Mouse (Mus musculus) CH12.LX (cell line): Measurements from ENCODE around the gene Chchd3. TPM values are rescaled to one million over a fixed set of nuclear protein-coding genes. Genes with fewer than 3 reads are reported as not detected.

ENCODE experiments used
- DNase-seq: peaks from one replicate; pipeline ENCODE4 v3.0.0-alpha.2; 2013; ENCODE audit errors: extremely low read depth
- H3K27ac ChIP-seq: 2 replicates; pipeline ENCODE4 v1.5.1; 2012; ENCODE audit warnings: low read depth, mild to moderate bottlenecking, control low read depth, moderate library complexity; ENCODE audit not compliant: insufficient read depth
- H3K27me3 ChIP-seq: replicated peaks from 2 replicates; pipeline ENCODE3; 2012; ENCODE audit warnings: inconsistent platforms
- H3K36me3 ChIP-seq, 2 experiments: replicated peaks in 1 of 2; 2 replicates each; pipeline versions ENCODE3 to v1.6.1; 2012; ENCODE audit warnings: inconsistent platforms in 1 of 2, low read length in 1 of 2, mild to moderate bottlenecking in 1 of 2, mixed read lengths in 1 of 2, moderate library complexity in 1 of 2; ENCODE audit not compliant: control insufficient read depth in 1 of 2, insufficient read depth in 1 of 2
- H3K4me1 ChIP-seq, 2 experiments: 2 replicates each; pipeline ENCODE4 v1.6.1; 2012; ENCODE audit warnings: inconsistent platforms in 1 of 2, moderate library complexity in 1 of 2; ENCODE audit not compliant: insufficient read depth in 2 of 2, control insufficient read depth in 1 of 2
- H3K4me2 ChIP-seq: 2 replicates; pipeline ENCODE4 v1.6.1; 2012; ENCODE audit warnings: low read depth, mild to moderate bottlenecking, control low read depth; ENCODE audit not compliant: poor library complexity, insufficient read depth, severe bottlenecking
- H3K4me3 ChIP-seq, 3 experiments: fragments of 150-350 bp in 1 of 3; sonication (generic) in 1 of 3; replicated peaks in 1 of 3; 2 replicates each; pipeline versions ENCODE3 to v1.5.1; 2011 to 2012; ENCODE audit warnings: low read depth in 2 of 3, low read length in 2 of 3, mild to moderate bottlenecking in 2 of 3, moderate library complexity in 2 of 3, control low read depth in 1 of 3, improper control_type of control experiment in 1 of 3, inconsistent platforms in 1 of 3, mixed read lengths in 1 of 3; ENCODE audit not compliant: poor library complexity in 1 of 3
- H3K79me2 ChIP-seq: replicated peaks from 2 replicates; pipeline ENCODE4 v1.6.1; 2012; ENCODE audit warnings: mild to moderate bottlenecking, moderate library complexity; ENCODE audit not compliant: control insufficient read depth, poor library complexity, insufficient read depth, severe bottlenecking; ENCODE audit errors: extremely low read depth
- H3K9ac ChIP-seq: 2 replicates; pipeline ENCODE4 v1.6.1; 2012; ENCODE audit warnings: low read depth, mild to moderate bottlenecking, control low read depth, moderate library complexity; ENCODE audit not compliant: insufficient read depth
- H3K9me3 ChIP-seq: replicated peaks from 2 replicates; pipeline ENCODE3; 2012; ENCODE audit warnings: low read length, inconsistent platforms, mixed read lengths
- BHLHE40 ChIP-seq: IDR thresholded peaks from 2 replicates; pipeline ENCODE4 v1.6.1; 2011; ENCODE audit warnings: mild to moderate bottlenecking, low read depth, low read length, improper control_type of control experiment
- CHD1 ChIP-seq: IDR thresholded peaks from 2 replicates; pipeline ENCODE4 v1.6.1; 2012; ENCODE audit warnings: low read depth, low read length, improper control_type of control experiment, inconsistent platforms
- CHD2 ChIP-seq: IDR thresholded peaks from 2 replicates; pipeline ENCODE4 v1.6.1; 2011; ENCODE audit warnings: low read length, improper control_type of control experiment
- CTCF ChIP-seq, 2 experiments: IDR thresholded peaks in 1 of 2; conservative IDR thresholded peaks in 1 of 2; 2 replicates each; pipeline ENCODE4 v1.5.1; 2011 to 2012; ENCODE audit warnings: low read depth in 2 of 2, low read length in 2 of 2, improper control_type of control experiment in 1 of 2, inconsistent platforms in 1 of 2, mild to moderate bottlenecking in 1 of 2, moderate library complexity in 1 of 2
- E2F4 ChIP-seq: IDR thresholded peaks from 2 replicates; pipeline ENCODE4 v1.6.1; 2011; ENCODE audit warnings: low read depth, low read length, improper control_type of control experiment; ENCODE audit not compliant: insufficient replicate concordance
- ELF1 ChIP-seq: IDR thresholded peaks from 2 replicates; pipeline ENCODE4 v1.6.1; 2014; ENCODE audit warnings: low read depth, mild to moderate bottlenecking, inconsistent platforms, low read length, improper control_type of control experiment
- EP300 ChIP-seq: IDR thresholded peaks from 2 replicates; pipeline ENCODE4 v1.6.1; 2011; ENCODE audit warnings: low read length, improper control_type of control experiment
- ETS1 ChIP-seq: conservative IDR thresholded peaks from 2 replicates; pipeline ENCODE4 v1.6.1; 2012; ENCODE audit warnings: low read depth, mild to moderate bottlenecking, inconsistent platforms, low read length, improper control_type of control experiment, moderate library complexity
- GABPA ChIP-seq: IDR thresholded peaks from 2 replicates; pipeline ENCODE4 v1.6.1; 2012; ENCODE audit warnings: low read depth, low read length, improper control_type of control experiment, inconsistent platforms; ENCODE audit not compliant: insufficient replicate concordance
- HCFC1 ChIP-seq: IDR thresholded peaks from 2 replicates; pipeline ENCODE4 v1.6.1; 2012; ENCODE audit warnings: low read depth, mild to moderate bottlenecking, inconsistent platforms, low read length, improper control_type of control experiment
- IRF4 ChIP-seq: IDR thresholded peaks from 2 replicates; pipeline ENCODE4 v1.6.1; 2014; ENCODE audit warnings: low read depth, mild to moderate bottlenecking, inconsistent platforms, low read length, improper control_type of control experiment
- JUN ChIP-seq: IDR thresholded peaks from 2 replicates; pipeline ENCODE4 v1.6.1; 2011; ENCODE audit warnings: low read depth, mild to moderate bottlenecking, low read length, improper control_type of control experiment, moderate library complexity; ENCODE audit not compliant: insufficient read depth
- JUND ChIP-seq: conservative IDR thresholded peaks from 2 replicates; pipeline ENCODE4 v1.6.1; 2011; ENCODE audit warnings: low read depth, low read length, improper control_type of control experiment
- KAT2A ChIP-seq: IDR thresholded peaks from 2 replicates; pipeline ENCODE4 v1.6.1; 2012; ENCODE audit warnings: low read length, improper control_type of control experiment, inconsistent platforms; ENCODE audit not compliant: insufficient replicate concordance
- MAFK ChIP-seq: IDR thresholded peaks from 2 replicates; pipeline ENCODE4 v1.6.1; 2011; ENCODE audit warnings: low read length, improper control_type of control experiment; ENCODE audit not compliant: insufficient replicate concordance
- MAX ChIP-seq: IDR thresholded peaks from 2 replicates; pipeline ENCODE4 v1.6.1; 2011; ENCODE audit warnings: low read length, improper control_type of control experiment
- MAZ ChIP-seq: IDR thresholded peaks from 2 replicates; pipeline ENCODE4 v1.6.1; 2012; ENCODE audit warnings: low read depth, mild to moderate bottlenecking, inconsistent platforms, low read length, improper control_type of control experiment, moderate library complexity
- MEF2A ChIP-seq: IDR thresholded peaks from 2 replicates; pipeline ENCODE4 v1.6.1; 2014; ENCODE audit warnings: low read depth, mild to moderate bottlenecking, inconsistent platforms, low read length, improper control_type of control experiment, borderline replicate concordance
- MXI1 ChIP-seq: IDR thresholded peaks from 2 replicates; pipeline ENCODE4 v1.6.1; 2011; ENCODE audit warnings: mild to moderate bottlenecking, low read depth, low read length, improper control_type of control experiment
- MYC ChIP-seq: IDR thresholded peaks from 2 replicates; pipeline ENCODE4 v1.6.1; 2011; ENCODE audit warnings: low read depth, mild to moderate bottlenecking, improper control_type of control experiment, low read length
- NELFE ChIP-seq: IDR thresholded peaks from 2 replicates; pipeline ENCODE4 v1.6.1; 2011; ENCODE audit warnings: low read depth, low read length, improper control_type of control experiment
- NRF1 ChIP-seq: IDR thresholded peaks from 2 replicates; pipeline ENCODE4 v1.6.1; 2014; ENCODE audit warnings: low read depth, mild to moderate bottlenecking, inconsistent platforms, low read length, improper control_type of control experiment, moderate library complexity
- PAX5 ChIP-seq: IDR thresholded peaks from 2 replicates; pipeline ENCODE4 v1.6.1; 2012; ENCODE audit warnings: low read length, inconsistent platforms, mixed read lengths
- POLR2A ChIP-seq: IDR thresholded peaks from 2 replicates; pipeline ENCODE4 v1.6.1; 2011; ENCODE audit warnings: low read depth, mild to moderate bottlenecking, improper control_type of control experiment, low read length
- POLR2AphosphoS2 ChIP-seq: IDR thresholded peaks from 2 replicates; pipeline ENCODE4 v1.6.1; 2011; ENCODE audit warnings: low read depth, low read length, improper control_type of control experiment
- RAD21 ChIP-seq: IDR thresholded peaks from 2 replicates; pipeline ENCODE4 v1.6.1; 2011; ENCODE audit warnings: low read depth, mild to moderate bottlenecking, low read length, improper control_type of control experiment, moderate library complexity
- RCOR1 ChIP-seq: conservative IDR thresholded peaks from 2 replicates; pipeline ENCODE4 v1.6.1; 2012; ENCODE audit warnings: low read depth, mild to moderate bottlenecking, inconsistent platforms, low read length, improper control_type of control experiment
- SIN3A ChIP-seq: IDR thresholded peaks from 2 replicates; pipeline ENCODE4 v1.6.1; 2012; ENCODE audit warnings: low read length, improper control_type of control experiment, inconsistent platforms
- SMC3 ChIP-seq: IDR thresholded peaks from 2 replicates; pipeline ENCODE4 v1.6.1; 2011; ENCODE audit warnings: low read depth, low read length, improper control_type of control experiment
- TBP ChIP-seq: conservative IDR thresholded peaks from 2 replicates; pipeline ENCODE4 v1.6.1; 2011; ENCODE audit warnings: low read depth, low read length, improper control_type of control experiment
- TCF12 ChIP-seq: IDR thresholded peaks from 2 replicates; pipeline ENCODE4 v1.6.1; 2014; ENCODE audit warnings: low read depth, mild to moderate bottlenecking, inconsistent platforms, low read length, improper control_type of control experiment
- UBTF ChIP-seq: IDR thresholded peaks from 2 replicates; pipeline ENCODE4 v1.6.1; 2012; ENCODE audit warnings: low read depth, mild to moderate bottlenecking, inconsistent platforms, low read length, improper control_type of control experiment, moderate library complexity
- USF1 ChIP-seq: IDR thresholded peaks from 2 replicates; pipeline ENCODE4 v1.6.1; 2014; ENCODE audit warnings: low read depth, mild to moderate bottlenecking, inconsistent platforms, low read length, improper control_type of control experiment
- USF2 ChIP-seq: conservative IDR thresholded peaks from 2 replicates; pipeline ENCODE4 v1.6.1; 2011; ENCODE audit warnings: low read depth, low read length, improper control_type of control experiment
- ZC3H11A ChIP-seq: IDR thresholded peaks from 2 replicates; pipeline ENCODE4 v1.6.1; 2012; ENCODE audit warnings: low read depth, mild to moderate bottlenecking, inconsistent platforms, low read length, improper control_type of control experiment
- ZKSCAN1 ChIP-seq: IDR thresholded peaks from 2 replicates; pipeline ENCODE4 v1.6.1; 2012; ENCODE audit warnings: low read depth, inconsistent platforms, low read length, improper control_type of control experiment, borderline replicate concordance
- ZMIZ1 ChIP-seq: IDR thresholded peaks from 2 replicates; pipeline ENCODE4 v1.6.1; 2012; ENCODE audit warnings: low read depth, mild to moderate bottlenecking, inconsistent platforms, low read length, improper control_type of control experiment
- ZNF384 ChIP-seq: IDR thresholded peaks from 2 replicates; pipeline ENCODE4 v1.6.1; 2012; ENCODE audit warnings: low read depth, low read length, improper control_type of control experiment, inconsistent platforms
- dilution Hi-C: fragments of 300-500 bp; cut with MboI; formaldehyde crosslinking; loops from 2 replicates; pipeline ENCODE4 v1.14.3; 2020; ENCODE audit warnings: low sequenced_read_pairs; ENCODE audit not compliant: extremely low pct_unique_long_range_greater_than_20kb, extremely low pct_ligation_motif_present
- in situ Hi-C: fragments of 300-500 bp; cut with MboI; formaldehyde crosslinking; loops from 3 replicates; pipeline ENCODE4 v1.14.3; 2019; ENCODE audit warnings: low sequenced_read_pairs, low pct_ligation_motif_present, low pct_unique_long_range_greater_than_20kb, mixed read lengths
- polyA plus RNA-seq: library from polyadenylated mRNA; unstranded; fragments of >175 nt; gene quantifications from 2 replicates; pipeline ENCODE4 v1.2.1, GENCODE M21; 2012; ENCODE audit warnings: low read depth; ENCODE audit not compliant: insufficient read length
- total RNA-seq, 2 experiments: library from RNA; depleted of rRNA; stranded (reverse); fragments of 300-350 nt in 1 of 2; fragments of >200 nt in 1 of 2; gene quantifications; 2 replicates each; pipeline ENCODE4 v1.2.3; 2012 to 2014

Chchd3 gene
- 116 and 125 TPM in 2 replicates for total RNA-seq (2012; rRNA removed)
- 197 and 221 TPM in 2 replicates for total RNA-seq (2014; rRNA removed)
- polyA plus RNA-seq = 133 and 163 TPM in 2 replicates

GRCm38 (mm10) chr6:33059735-33060576 lies at the start of gene Chchd3:
Chchd3 (minus strand) TSS chr6:33060260.
- H3K9me3 ChIP-seq = no peaks in the 10 kb centered on the region
- peaks cover 8 to 22% of the 10 kb centered on the region in 2 experiments for H3K36me3 ChIP-seq
- H3K79me2 ChIP-seq = peaks cover 24% of the 10 kb centered on the region
- H3K4me3 ChIP-seq = peak within 1 kb of the TSS; percentile 89 to 93 (median 89)
- peak within 1 kb of the TSS; percentile 70 for H3K9ac ChIP-seq
- peaks cover 0 to 29% of the 10 kb centered on the region in 2 experiments; a peak in 2 of 4 replicates for H3K4me1 ChIP-seq
- in situ Hi-C loops (no loop called here), dilution Hi-C loops (no loop called here)
- peak; percentile 99 for DNase-seq
- TF ChIP-seq RAD21 (no peak), JUN (no peak), TBP (0 out of 2 replicates have a peak, but pooled peaks have one; percentile 52), NRF1 (0 out of 2 replicates have a peak, but pooled peaks have one; percentile 23), MXI1 (peak; percentile 95), TCF12 (no peak), NELFE (peak; percentile 74; the same call in 1 of the 2 replicates), EP300 (no peak), ZNF384 (no peak), MEF2A (peak; percentile 27; the same call in 1 of the 2 replicates), E2F4 (no peak), BHLHE40 (peak; percentile 90), KAT2A (peak; percentile 99), ZC3H11A (no peak), USF1 (peak; percentile 95), CHD1 (no peak), MAFK (no peak), JUND (no peak), POLR2AphosphoS2 (no peak), MYC (peak; percentile 18; the same call in 1 of the 2 replicates), PAX5 (no peak), UBTF (no peak), ELF1 (peak; percentile 90), IRF4 (no peak), MAX (peak; percentile 95), USF2 (peak; percentile 92), CHD2 (peak; percentile 94), ETS1 (no peak), MAZ (no peak), RCOR1 (no peak), CTCF (conservative IDR thresholded peaks at IDR 0.05 in 1 of 2, IDR thresholded peaks at IDR 0.05 in 1 of 2; ENCODE audit: low read depth in 2 of 2, low read length in 2 of 2) (no peak), SIN3A (no peak; the same call in 1 of the 2 replicates), SMC3 (no peak), ZKSCAN1 (no peak), HCFC1 (peak; percentile 96), GABPA (peak; percentile 64; the same call in 1 of the 2 replicates), ZMIZ1 (no peak), POLR2A (peak; percentile 84)
- peaks cover 5% of the 10 kb centered on the region for H3K27me3 ChIP-seq
- peak within 1 kb of the TSS; percentile 83 for H3K4me2 ChIP-seq
- no peak within 1 kb of the TSS; the same call in 1 of the 2 replicates for H3K27ac ChIP-seq
